Mouse (Mus musculus) heart, postnatal 0 days (tissue): ENCODE data around the gene Gadd45a.

Source experiments
- CTCF ChIP-seq: IDR thresholded peaks from 2 replicates; pipeline ENCODE4 v1.5.1; 2016; ENCODE audit warnings: antibody characterized with exemption, control low read depth, low read depth
- EP300 ChIP-seq: IDR thresholded peaks from 2 replicates; pipeline ENCODE4 v1.6.1; 2016; ENCODE audit warnings: antibody characterized with exemption, low read depth

- TF ChIP-seq CTCF (no peak), EP300 (no peak)
Observed at GRCm38 (mm10) chr6:67071615-67072014, 34.4 kb upstream of the Gadd45a start.
